Mouse (Mus musculus) forebrain, embryonic 11.5 days (tissue): ENCODE measurements around the gene Alkbh7. TPM values are rescaled to one million over a fixed set of nuclear protein-coding genes. Genes with fewer than 3 reads are reported as not detected.
A peak's percentile ranks its signal among the peaks of the same experiment; 100 is the strongest.

Source experiments
- ATAC-seq: fragments of 200-750 bp; cut with Nextera tagmentation; replicated peaks from 2 replicates; pipeline ENCODE4 v1.8.0; 2017; ENCODE audit warnings: moderate TSS enrichment; ENCODE audit not compliant: low FRiP score
- DNase-seq: peaks from one replicate; pipeline ENCODE4 v3.0.0-alpha.2; 2017; ENCODE audit warnings: low spot score
- H3K27ac ChIP-seq: fragments of 300-500 bp; sonication (generic); 2 replicates; pipeline ENCODE4 v1.5.1; 2014; ENCODE audit warnings: low read depth, low read length
- H3K27me3 ChIP-seq: fragments of 300-500 bp; sonication (generic); 2 replicates; pipeline ENCODE4 v1.6.1; 2014; ENCODE audit warnings: mild to moderate bottlenecking, low read length, mixed read lengths; ENCODE audit not compliant: control insufficient read depth, insufficient read depth
- H3K36me3 ChIP-seq: fragments of 300-500 bp; sonication (generic); 2 replicates; pipeline ENCODE4 v1.6.1; 2014; ENCODE audit warnings: mild to moderate bottlenecking, low read length, moderate library complexity, mixed read lengths; ENCODE audit not compliant: control insufficient read depth, insufficient read depth
- H3K4me1 ChIP-seq: fragments of 300-500 bp; sonication (generic); replicated peaks from 2 replicates; pipeline ENCODE4 v1.6.1; 2014; ENCODE audit warnings: low read length, mixed read lengths; ENCODE audit not compliant: control insufficient read depth, insufficient read depth
- H3K4me2 ChIP-seq: fragments of 300-500 bp; sonication (generic); 2 replicates; pipeline ENCODE4 v1.6.1; 2014; ENCODE audit warnings: low read depth, mild to moderate bottlenecking, low read length, moderate library complexity, mixed read lengths; ENCODE audit not compliant: severe bottlenecking
- H3K4me3 ChIP-seq: fragments of 300-500 bp; sonication (generic); 2 replicates; pipeline ENCODE4 v1.5.1; 2014; ENCODE audit warnings: low read depth, low read length
- H3K9ac ChIP-seq: fragments of 300-500 bp; sonication (generic); 2 replicates; pipeline ENCODE4 v1.6.1; 2014; ENCODE audit warnings: low read length
- H3K9me3 ChIP-seq: fragments of 300-500 bp; sonication (generic); 2 replicates; pipeline ENCODE4 v1.6.1; 2016; ENCODE audit warnings: low read length, mixed read lengths; ENCODE audit not compliant: control insufficient read depth
- WGBS: fragments of 180-500 bp; shearing (Covaris S2); extraction: QIAGEN DNeasy Blood & Tissue Kit; methylation state at CpG from one replicate; pipeline ENCODE4 v1.1.7; 2014; 5-methylcytosine and 5-hydroxymethylcytosine counted together
- polyA plus RNA-seq: library from polyadenylated mRNA; unstranded; fragments of >200 nt; fragmentation: Nextera tagmentation; extraction: Ambion mirVana; gene quantifications from 2 replicates; pipeline ENCODE4 v1.2.1, GENCODE M21; 2014

Gene Alkbh7
- polyA plus RNA-seq, 1 experiment from 2014 or later, result 29.3 TPM

DNA sequence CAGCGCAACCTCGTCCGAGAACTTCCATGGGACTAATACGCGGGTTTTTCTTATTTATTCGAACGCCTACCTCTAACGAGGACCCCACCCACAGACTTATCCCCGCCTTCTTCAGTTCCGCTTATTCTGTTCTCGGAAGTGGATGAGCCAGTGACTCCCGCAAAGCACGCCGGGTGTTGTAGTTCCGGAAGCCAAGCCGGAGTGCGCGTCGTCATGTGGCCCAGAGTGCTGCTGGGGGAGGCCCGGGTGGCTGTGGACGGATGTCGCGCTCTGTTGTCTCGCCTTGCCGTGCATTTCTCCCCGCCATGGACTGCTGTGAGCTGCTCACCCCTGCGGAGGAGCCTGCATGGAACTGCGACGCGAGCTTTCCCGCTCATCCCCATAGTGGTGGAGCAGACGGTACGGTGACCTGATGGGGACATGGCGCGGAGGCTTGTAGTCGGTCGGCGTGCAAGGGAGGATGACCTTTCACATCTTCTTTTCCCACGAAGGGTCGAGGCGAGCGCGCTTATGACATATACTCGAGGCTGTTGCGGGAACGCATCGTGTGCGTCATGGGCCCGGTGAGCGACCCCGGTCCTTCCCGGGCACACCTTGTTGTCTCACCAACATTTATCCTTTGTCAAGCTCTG is 6.9 kb upstream of the Alkbh7 start, which contains the start of gene Clpp:
Gene Clpp, plus strand, starts transcription at position 191 of the 632 bp plus-strand sequence.
- ATAC-seq, result peak; percentile 95
- Histone ChIP-seq H3K9me3 (no peaks in the 10 kb centered on the region), H3K4me3 (peak within 1 kb of the TSS; percentile 82), H3K9ac (peak within 1 kb of the TSS; percentile 87), H3K36me3 (peaks cover 13% of the 10 kb centered on the region; the same call in 1 of the 2 replicates), H3K27me3 (no peaks in the 10 kb centered on the region), H3K4me2 (peak within 1 kb of the TSS; percentile 77), H3K27ac (peak within 1 kb of the TSS; percentile 41; the same call in 1 of the 2 replicates), H3K4me1 (peaks cover 4% of the 10 kb centered on the region)
- WGBS, result under 1% methylated on average over 52 of the region's 52 CpGs
- DNase-seq, result peak; percentile 95

DNA sequence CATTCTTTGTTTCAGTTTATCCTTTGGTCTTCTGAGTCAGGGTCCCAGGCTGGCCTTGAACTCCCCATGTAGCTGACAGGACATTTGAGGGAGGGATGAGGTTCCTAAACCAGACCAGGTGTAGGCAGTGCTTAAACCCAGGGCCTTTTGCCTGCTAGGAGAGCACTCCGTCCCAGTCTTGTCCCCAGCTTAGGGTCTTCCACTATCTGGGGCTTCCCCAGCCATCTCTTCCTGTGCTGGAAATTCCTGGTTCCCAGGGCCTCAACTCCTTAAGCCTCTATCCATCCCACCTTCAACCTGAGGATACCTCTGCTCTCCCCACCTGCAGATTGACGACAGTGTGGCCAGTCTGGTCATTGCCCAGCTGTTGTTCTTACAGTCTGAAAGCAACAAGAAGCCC is 6.2 kb upstream of the Alkbh7 start:
- no peak overlapping the region for H3K27ac ChIP-seq
- ATAC-seq, result no peak
- H3K4me3 ChIP-seq, result peak overlapping the region; percentile 82
- WGBS, result 67% methylated on average over 2 of the region's 2 CpGs
- H3K4me2 ChIP-seq, result peak overlapping the region; percentile 77
- H3K9ac ChIP-seq, result peak overlapping the region; percentile 87
- no peaks in the 10 kb centered on the region for H3K27me3 ChIP-seq
- H3K36me3 ChIP-seq, result peaks cover 16% of the 10 kb centered on the region
- peaks cover 4% of the 10 kb centered on the region for H3K4me1 ChIP-seq
- peak; percentile 44 for DNase-seq
- H3K9me3 ChIP-seq, result no peaks in the 10 kb centered on the region

DNA sequence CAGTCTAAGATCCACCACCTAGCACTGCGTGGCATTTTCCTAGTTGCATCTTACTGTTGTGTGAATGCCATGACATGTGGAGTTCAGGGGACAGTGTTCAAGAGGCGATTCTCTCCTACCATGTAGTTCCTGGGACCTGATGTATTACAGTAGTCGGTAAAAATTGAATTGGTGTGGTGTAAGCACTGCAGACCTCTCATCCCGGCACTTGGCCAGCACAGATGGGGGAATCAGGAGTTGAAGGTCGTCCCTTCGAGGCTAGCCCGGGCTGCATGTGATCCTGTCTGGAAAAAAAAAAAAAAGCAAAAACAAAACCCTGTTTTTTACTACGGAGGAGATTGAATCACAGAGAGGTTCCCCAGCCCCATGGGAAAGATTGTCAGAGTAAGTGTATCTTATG is 2.1 kb upstream of the Alkbh7 start:
- Histone ChIP-seq H3K27me3 (no peaks in the 10 kb centered on the region), H3K4me1 (peaks cover 10% of the 10 kb centered on the region), H3K27ac (no peak overlapping the region), H3K4me3 (no peak overlapping the region), H3K9me3 (no peaks in the 10 kb centered on the region), H3K9ac (no peak overlapping the region), H3K36me3 (peaks cover 16% of the 10 kb centered on the region), H3K4me2 (no peak overlapping the region)
- WGBS, result 92% methylated on average over 8 of the region's 8 CpGs
- ATAC-seq (no peak), DNase-seq (no peak)

DNA sequence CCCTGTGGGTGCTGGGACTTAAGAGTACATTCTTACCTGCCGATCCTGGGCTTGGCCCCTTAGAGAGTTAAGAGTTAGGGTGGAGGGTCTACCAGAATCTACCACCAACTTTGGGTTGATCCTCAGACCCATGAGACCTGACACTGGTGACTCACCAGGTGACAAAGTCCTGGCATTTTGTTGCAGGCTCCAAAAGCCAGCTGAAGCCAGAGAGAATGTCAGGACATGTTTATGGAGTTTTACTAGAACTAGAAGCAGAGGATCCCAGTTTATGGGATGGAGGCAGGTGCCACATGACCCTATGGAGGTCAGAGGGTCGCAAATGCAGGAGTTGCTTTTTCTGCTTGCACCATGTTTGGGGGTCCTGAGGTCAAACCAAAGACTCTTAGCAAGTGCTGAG is 633 bp upstream of the Alkbh7 start:
- Histone ChIP-seq H3K4me2 (peak overlapping the region; percentile 62; the same call in 1 of the 2 replicates), H3K36me3 (peaks cover 16% of the 10 kb centered on the region), H3K27me3 (no peaks in the 10 kb centered on the region), H3K9me3 (no peaks in the 10 kb centered on the region), H3K9ac (no peak overlapping the region), H3K4me3 (peak overlapping the region; percentile 81; the same call in 1 of the 2 replicates), H3K4me1 (peaks cover 6% of the 10 kb centered on the region; the same call in 1 of the 2 replicates), H3K27ac (no peak overlapping the region)
- WGBS, result 83% methylated on average over 2 of the region's 2 CpGs
- no peak for DNase-seq
- ATAC-seq, result 0 out of 2 replicates have a peak, but pooled peaks have one; percentile 0

DNA sequence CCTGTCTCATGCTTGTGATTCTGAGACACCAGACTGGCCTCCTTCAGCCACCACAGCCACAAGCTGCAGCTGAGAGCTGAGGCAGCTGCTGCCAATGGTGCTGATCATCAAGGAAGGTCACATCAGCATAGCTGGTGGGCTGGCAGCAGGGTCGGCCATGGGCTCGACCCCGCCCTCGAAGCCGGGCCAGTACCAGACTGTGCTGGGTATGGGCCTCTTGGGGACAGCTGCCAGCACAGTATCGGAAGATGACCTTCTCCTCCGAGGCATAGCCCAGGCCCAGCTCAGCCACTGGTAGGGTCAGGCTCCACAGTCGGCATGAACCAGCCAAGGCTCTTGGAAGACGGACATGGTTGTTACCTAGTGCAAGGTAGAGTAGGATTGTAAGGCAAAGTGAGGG is 2.3 kb downstream of the Alkbh7 start:
- no peak overlapping the region for H3K4me3 ChIP-seq
- H3K27ac ChIP-seq, result no peak overlapping the region
- H3K4me1 ChIP-seq, result peaks cover 6% of the 10 kb centered on the region; the same call in 1 of the 2 replicates
- H3K9me3 ChIP-seq, result no peaks in the 10 kb centered on the region
- WGBS, result 92% methylated on average over 9 of the region's 9 CpGs
- DNase-seq (no peak), ATAC-seq (no peak)
- H3K4me2 ChIP-seq, result no peak overlapping the region
- peaks cover 5% of the 10 kb centered on the region for H3K36me3 ChIP-seq
- no peak overlapping the region for H3K9ac ChIP-seq
- no peaks in the 10 kb centered on the region for H3K27me3 ChIP-seq

DNA sequence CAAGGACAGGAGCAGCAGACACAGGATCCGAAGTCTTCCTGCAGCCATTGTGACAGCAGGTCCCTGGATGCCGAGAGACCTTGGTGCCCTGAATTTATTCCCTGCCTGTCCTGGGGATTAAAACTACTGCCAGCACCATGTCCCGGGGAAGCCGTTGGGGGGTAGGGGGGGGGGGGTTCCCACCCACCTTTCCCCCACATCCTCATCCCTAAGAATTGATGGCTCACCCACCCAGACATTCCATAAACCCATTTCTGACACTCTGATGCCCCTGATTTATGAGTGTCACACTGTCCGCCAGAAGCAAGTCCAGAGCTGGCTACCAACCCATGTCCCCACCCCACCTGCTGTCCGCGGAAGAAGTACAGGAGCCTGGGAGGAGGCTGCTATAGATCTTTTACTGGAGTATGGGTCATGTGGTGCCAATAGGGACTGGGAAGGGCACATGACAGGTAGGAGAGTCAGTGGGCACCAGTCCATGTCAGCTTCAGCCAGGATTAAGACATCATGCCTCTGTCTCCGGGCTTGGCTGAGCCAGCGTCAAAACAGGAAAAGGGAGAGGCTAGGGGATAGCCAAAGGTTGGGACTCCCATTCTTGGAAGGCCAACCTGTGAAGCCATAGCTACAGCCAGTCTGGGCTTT is 3.0 kb downstream of the Alkbh7 start, which contains the start of gene Pspn:
Gene Pspn, minus strand, starts transcription at position 51 of the 642 bp plus-strand sequence.
- Histone ChIP-seq H3K9ac (no peak within 1 kb of the TSS), H3K27me3 (no peaks in the 10 kb centered on the region), H3K4me2 (no peak within 1 kb of the TSS), H3K9me3 (no peaks in the 10 kb centered on the region), H3K27ac (no peak within 1 kb of the TSS), H3K36me3 (peaks cover 6% of the 10 kb centered on the region), H3K4me3 (no peak within 1 kb of the TSS), H3K4me1 (peaks cover 6% of the 10 kb centered on the region; the same call in 1 of the 2 replicates)
- no peak for DNase-seq
- 90% methylated on average over 9 of the region's 9 CpGs for WGBS
- ATAC-seq, result no peak

DNA sequence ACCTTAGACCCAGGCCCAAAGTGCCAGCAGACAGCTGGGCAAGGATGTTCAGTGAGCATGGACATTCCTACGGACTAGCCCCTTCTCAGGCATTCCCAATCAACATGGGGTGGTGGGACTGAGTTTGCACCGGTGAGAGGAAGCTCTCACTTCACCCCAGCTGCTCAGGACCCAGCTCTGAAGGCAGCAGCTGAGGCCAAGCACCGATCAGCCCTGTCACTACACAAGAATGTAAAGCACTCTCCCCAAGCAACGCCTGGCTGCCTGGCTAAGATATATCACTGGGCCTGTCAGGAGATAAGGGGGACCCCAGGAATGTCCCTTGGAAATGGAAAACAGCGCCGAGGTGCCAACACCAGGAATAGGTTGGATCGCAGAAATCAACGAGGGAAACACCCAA is 4.1 kb downstream of the Alkbh7 start:
- no peak overlapping the region for H3K27ac ChIP-seq
- no peaks in the 10 kb centered on the region for H3K27me3 ChIP-seq
- ATAC-seq (no peak), DNase-seq (no peak)
- H3K9ac ChIP-seq, result no peak overlapping the region
- no peak overlapping the region for H3K4me2 ChIP-seq
- peaks cover 6% of the 10 kb centered on the region; the same call in 1 of the 2 replicates for H3K4me1 ChIP-seq
- H3K4me3 ChIP-seq, result no peak overlapping the region
- H3K9me3 ChIP-seq, result no peaks in the 10 kb centered on the region
- 84% methylated on average over 8 of the region's 8 CpGs for WGBS
- H3K36me3 ChIP-seq, result peaks cover 3% of the 10 kb centered on the region; the same call in 1 of the 2 replicates

DNA sequence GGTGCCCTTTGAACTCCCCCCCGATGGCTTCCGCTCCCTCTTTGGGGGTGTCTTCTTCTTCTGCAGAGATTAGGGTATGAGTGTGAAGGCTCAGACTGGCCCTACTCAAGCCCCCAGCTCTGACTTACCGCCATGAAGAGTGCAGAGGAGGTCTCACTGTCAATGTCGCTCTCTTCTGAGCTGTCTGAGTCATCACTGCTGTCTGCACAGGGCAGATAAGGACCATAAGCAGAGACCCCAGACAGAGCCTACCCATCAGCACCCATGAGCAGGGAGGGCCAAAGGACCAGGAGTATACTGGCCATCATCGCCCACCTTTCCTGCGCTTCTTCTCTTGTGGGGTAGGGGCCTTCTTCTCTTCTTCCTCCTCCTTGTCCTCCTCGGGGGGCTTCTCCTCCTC is 6.9 kb downstream of the Alkbh7 start:
- Histone ChIP-seq H3K9me3 (no peaks in the 10 kb centered on the region), H3K4me3 (no peak overlapping the region), H3K27ac (no peak overlapping the region), H3K27me3 (no peaks in the 10 kb centered on the region), H3K4me1 (no peaks in the 10 kb centered on the region), H3K4me2 (no peak overlapping the region), H3K9ac (no peak overlapping the region), H3K36me3 (peaks cover 9% of the 10 kb centered on the region; the same call in 1 of the 2 replicates)
- WGBS, result 92% methylated on average over 7 of the region's 7 CpGs
- ATAC-seq (no peak), DNase-seq (no peak)
